Mouse (Mus musculus) heart, postnatal 0 days (tissue): ENCODE measurements around the gene Abcg4.

Experiments used
- CTCF ChIP-seq: IDR thresholded peaks from 2 replicates; pipeline ENCODE4 v1.5.1; 2016; ENCODE audit warnings: antibody characterized with exemption, control low read depth, low read depth
- EP300 ChIP-seq: IDR thresholded peaks from 2 replicates; pipeline ENCODE4 v1.6.1; 2016; ENCODE audit warnings: antibody characterized with exemption, low read depth

GRCm38 (mm10) chr9:44283183-44283582, 5.2 kb downstream of the Abcg4 start:
- TF ChIP-seq CTCF (no peak), EP300 (no peak)
